Mouse (Mus musculus) neutrophil, adult 83 days (primary cell): ENCODE results near the gene Zc3hc1. TPM values are rescaled to one million over a fixed set of nuclear protein-coding genes. Genes with fewer than 3 reads are reported as not detected.

Source experiments
- total RNA-seq, 2 experiments: library from RNA; stranded (reverse); gene quantifications; one replicate each; pipeline ENCODE4 v1.2.4; 2023

The Zc3hc1 gene
- 10 to 100 TPM; 13.5 to 15.7 TPM for total RNA-seq

GRCm38 (mm10) chr6:30390714-30391697, at the start of gene Zc3hc1:
Zc3hc1 (minus strand) TSS chr6:30391028.

GRCm38 (mm10) chr6:30401308-30402015, 10.6 kb upstream of the Zc3hc1 start, which contains the start of gene Klhdc10:
Klhdc10 (plus strand) TSS chr6:30401868.

Other genes with a start within 250 kb of the Zc3hc1 start
- 10 to 100 TPM; 56.0 to 63.2 TPM for gene Ube2h, start 86.5 kb downstream of the Zc3hc1 start, total RNA-seq
- gene Klhdc10, start 10.8 kb upstream of the Zc3hc1 start, total RNA-seq: 10 to 100 TPM; 28.1 to 31.7 TPM
- 10 to 100 TPM; 20.9 to 21.5 TPM for gene Tmem209, start 118.8 kb upstream of the Zc3hc1 start, total RNA-seq
- gene Ssmem1, start 118.8 kb upstream of the Zc3hc1 start, total RNA-seq: 1 to 10 TPM in 1 of 2 experiments, under 1 TPM in 1; 0.81 to 1.7 TPM
- gene Cpa2, start 150.6 kb upstream of the Zc3hc1 start, total RNA-seq: not detected
- gene Cpa4, start 177.3 kb upstream of the Zc3hc1 start, total RNA-seq: not detected
- not detected for gene Cpa5, start 220.0 kb upstream of the Zc3hc1 start, total RNA-seq
- not detected for gene Cpa1, start 248.2 kb upstream of the Zc3hc1 start, total RNA-seq